Mouse (Mus musculus) bone marrow macrophage, adult 2 months (primary cell): ENCODE measurements at regions not wholly inside any gene's neighbourhood (a gene's known extent, or its start where the extent isn't known, plus 50 kb on each side); places are given as distances from the start of the nearest gene placed in this dataset.

Experiments used
- CTCF ChIP-seq: IDR thresholded peaks from 2 replicates; pipeline ENCODE4 v1.5.1; 2012; ENCODE audit warnings: low read depth, mild to moderate bottlenecking, low read length, moderate library complexity
- POLR2A ChIP-seq: IDR thresholded peaks from 2 replicates; pipeline ENCODE4 v1.6.1; 2012; ENCODE audit warnings: mild to moderate bottlenecking, low read depth, low read length, borderline replicate concordance

GRCm38 (mm10) chr2:17932426-17932931 is 64.3 kb downstream of the H2al2a start:
- no peak for TF ChIP-seq POLR2A
- no peak for TF ChIP-seq CTCF
